Mouse (Mus musculus) bone marrow macrophage, adult 2 months (primary cell): ENCODE results near the gene Nxph1.

Experiments used
- CTCF ChIP-seq: IDR thresholded peaks from 2 replicates; pipeline ENCODE4 v1.5.1; 2012; ENCODE audit warnings: low read depth, mild to moderate bottlenecking, low read length, moderate library complexity
- POLR2A ChIP-seq: IDR thresholded peaks from 2 replicates; pipeline ENCODE4 v1.6.1; 2012; ENCODE audit warnings: mild to moderate bottlenecking, low read depth, low read length, borderline replicate concordance

GRCm38 (mm10) chr6:8956743-8957528 is 8.7 kb downstream of the Nxph1 start:
- TF ChIP-seq CTCF (no peak), POLR2A (no peak)
